Mouse (Mus musculus) forebrain, embryonic 16.5 days (tissue): ENCODE measurements around the gene Irf5. TPM values are rescaled to one million over a fixed set of nuclear protein-coding genes. Genes with fewer than 3 reads are reported as not detected.
A peak's percentile ranks its signal among the peaks of the same experiment; 100 is the strongest.

Experiments used
- ATAC-seq: fragments of 200-750 bp; cut with Nextera tagmentation; 2 replicates; pipeline ENCODE4 v1.8.0; 2017; ENCODE audit warnings: mild to moderate bottlenecking, moderate library complexity
- H3K27ac ChIP-seq: fragments of 300-500 bp; sonication (generic); 2 replicates; pipeline ENCODE4 v1.5.1; 2014; ENCODE audit warnings: low read length, control low read depth
- H3K27me3 ChIP-seq: fragments of 300-500 bp; sonication (generic); replicated peaks from 2 replicates; pipeline ENCODE4 v1.6.1; 2014; ENCODE audit warnings: low read length; ENCODE audit not compliant: control insufficient read depth, insufficient read depth
- H3K36me3 ChIP-seq: fragments of 300-500 bp; sonication (generic); 2 replicates; pipeline ENCODE4 v1.6.1; 2014; ENCODE audit not compliant: control insufficient read depth, insufficient read depth
- H3K4me1 ChIP-seq: fragments of 300-500 bp; sonication (generic); replicated peaks from 2 replicates; pipeline ENCODE4 v1.6.1; 2014; ENCODE audit warnings: low read length; ENCODE audit not compliant: control insufficient read depth, insufficient read depth
- H3K4me2 ChIP-seq: fragments of 300-500 bp; sonication (generic); 2 replicates; pipeline ENCODE4 v1.6.1; 2014; ENCODE audit warnings: mild to moderate bottlenecking, low read length, control low read depth
- H3K4me3 ChIP-seq: fragments of 300-500 bp; sonication (generic); replicated peaks from 2 replicates; pipeline ENCODE4 v1.5.1; 2014; ENCODE audit warnings: mild to moderate bottlenecking, low read length, control low read depth
- H3K9ac ChIP-seq: fragments of 300-500 bp; sonication (generic); replicated peaks from 2 replicates; pipeline ENCODE4 v1.6.1; 2014; ENCODE audit warnings: low read depth, low read length, control low read depth
- H3K9me3 ChIP-seq: fragments of 300-500 bp; sonication (generic); 2 replicates; pipeline ENCODE4 v1.6.1; 2016; ENCODE audit warnings: low read length; ENCODE audit not compliant: control insufficient read depth
- WGBS: fragments of 180-500 bp; shearing (Covaris S2); extraction: QIAGEN DNeasy Blood & Tissue Kit; methylation state at CpG from one replicate; pipeline ENCODE4 v1.1.7; 2014; 5-methylcytosine and 5-hydroxymethylcytosine counted together
- polyA plus RNA-seq: library from polyadenylated mRNA; unstranded; fragments of >200 nt; fragmentation: Nextera tagmentation; extraction: Ambion mirVana; gene quantifications from 2 replicates; pipeline ENCODE4 v1.2.1, GENCODE M21; 2015

Gene Irf5
- polyA plus RNA-seq, 1 experiment from 2014 or later = 1.5 TPM

- WGBS = 70% methylated on average over 12 of the region's 12 CpGs
- Histone ChIP-seq H3K9ac (no peak overlapping the region), H3K4me3 (no peak overlapping the region), H3K4me1 (peaks cover 17% of the 10 kb centered on the region), H3K9me3 (0 out of 2 replicates have a peak, but pooled peaks cover 4% of the 10 kb centered on the region), H3K27me3 (peaks cover 18% of the 10 kb centered on the region), H3K27ac (no peak overlapping the region), H3K4me2 (no peak overlapping the region), H3K36me3 (no peaks in the 10 kb centered on the region)
- no peak for ATAC-seq
These were observed 3.0 kb upstream of the Irf5 start for GRCm38 (mm10) chr6:29523301-29524033.

- Histone ChIP-seq H3K4me2 (no peak overlapping the region), H3K4me1 (peaks cover 17% of the 10 kb centered on the region), H3K9ac (no peak overlapping the region), H3K27ac (no peak overlapping the region), H3K36me3 (no peaks in the 10 kb centered on the region), H3K4me3 (no peak overlapping the region), H3K27me3 (peaks cover 24% of the 10 kb centered on the region), H3K9me3 (0 out of 2 replicates have a peak, but pooled peaks cover 4% of the 10 kb centered on the region)
- ATAC-seq = no peak
- 77% methylated on average over 6 of the region's 6 CpGs for WGBS
These were observed 2.4 kb upstream of the Irf5 start for GRCm38 (mm10) chr6:29524034-29524489.

DNA sequence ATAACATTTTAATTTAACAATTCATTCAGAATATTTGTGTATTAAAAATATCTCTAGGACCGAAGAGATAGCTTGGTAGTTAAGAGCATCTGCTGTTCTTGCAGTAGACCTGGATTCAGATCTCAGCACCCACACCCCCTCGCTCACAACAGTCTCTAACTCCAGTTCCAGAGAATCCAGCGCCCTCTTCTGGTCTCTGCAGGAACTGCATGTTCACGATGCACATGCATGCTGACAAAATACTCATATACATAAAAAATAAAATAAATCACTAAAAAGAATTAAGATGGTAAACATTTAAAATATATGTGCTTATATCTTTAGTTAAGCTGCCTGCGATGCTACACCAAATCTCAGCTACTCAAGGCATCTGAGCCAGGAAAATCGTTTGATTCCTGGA lies 1.2 kb upstream of the Irf5 start:
- Histone ChIP-seq H3K36me3 (no peaks in the 10 kb centered on the region), H3K4me2 (no peak overlapping the region), H3K27me3 (peaks cover 29% of the 10 kb centered on the region), H3K4me3 (no peak overlapping the region), H3K27ac (no peak overlapping the region), H3K4me1 (peaks cover 17% of the 10 kb centered on the region), H3K9ac (no peak overlapping the region), H3K9me3 (0 out of 2 replicates have a peak, but pooled peaks cover 4% of the 10 kb centered on the region)
- ATAC-seq = no peak
- WGBS = 65% methylated on average over 6 of the region's 6 CpGs

DNA sequence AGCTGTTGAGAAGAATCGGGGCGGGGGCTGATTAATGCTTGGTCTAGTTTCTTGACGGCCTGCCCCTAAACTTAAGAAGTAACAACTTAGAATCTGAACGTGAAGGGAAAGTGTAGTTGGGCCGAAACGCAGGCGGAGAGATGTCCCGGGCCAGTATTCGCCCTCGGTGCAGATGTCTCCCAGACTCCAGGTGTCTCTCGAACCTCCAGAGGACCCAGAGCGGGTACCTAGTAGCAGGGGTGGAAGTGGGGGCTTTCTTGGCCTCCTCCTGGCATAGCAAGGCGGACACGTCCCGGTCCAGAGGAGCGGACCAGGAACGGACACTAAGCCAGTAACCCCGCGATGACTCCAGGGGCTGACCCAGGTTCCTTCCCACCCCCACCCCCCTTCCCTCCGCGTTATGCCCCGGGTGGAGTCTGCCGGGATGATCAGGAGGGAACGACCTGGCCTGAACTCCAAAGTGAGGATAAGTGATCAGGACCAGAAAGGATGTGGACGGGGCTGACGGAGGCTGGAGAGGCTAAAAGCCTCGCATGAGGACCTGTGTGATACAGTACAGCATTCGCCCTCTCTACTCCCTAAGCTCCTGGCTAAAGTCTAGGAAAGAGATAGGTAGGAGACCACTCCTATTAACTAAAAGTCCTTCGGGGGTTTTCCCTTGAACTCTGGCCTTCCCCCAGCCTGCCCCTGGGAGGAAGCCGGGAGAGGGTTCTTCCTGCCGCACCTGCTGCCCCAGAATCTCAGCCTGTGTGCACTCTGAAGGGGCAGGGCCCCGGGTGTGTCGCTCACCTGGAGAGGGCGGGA lies 1.1 kb downstream of the Irf5 start:
- Histone ChIP-seq H3K4me2 (peak overlapping the region; percentile 87), H3K27ac (no peak overlapping the region), H3K36me3 (no peaks in the 10 kb centered on the region), H3K4me1 (peaks cover 17% of the 10 kb centered on the region), H3K9me3 (0 out of 2 replicates have a peak, but pooled peaks cover 4% of the 10 kb centered on the region), H3K9ac (no peak overlapping the region), H3K27me3 (peaks cover 35% of the 10 kb centered on the region), H3K4me3 (peak overlapping the region; percentile 51)
- no peak; the same call in 1 of the 2 replicates for ATAC-seq
- 5% methylated on average over 34 of the region's 34 CpGs for WGBS

GRCm38 (mm10) chr6:29528165-29528505 lies 1.7 kb downstream of the Irf5 start:
- WGBS = 8% methylated on average over 8 of the region's 8 CpGs
- no peak overlapping the region for H3K4me2 ChIP-seq
- H3K9ac ChIP-seq = no peak overlapping the region
- ATAC-seq = no peak
- peaks cover 17% of the 10 kb centered on the region for H3K4me1 ChIP-seq
- 0 out of 2 replicates have a peak, but pooled peaks cover 4% of the 10 kb centered on the region for H3K9me3 ChIP-seq
- no peak overlapping the region for H3K27ac ChIP-seq
- H3K27me3 ChIP-seq = peaks cover 35% of the 10 kb centered on the region
- H3K36me3 ChIP-seq = no peaks in the 10 kb centered on the region
- no peak overlapping the region for H3K4me3 ChIP-seq

GRCm38 (mm10) chr6:29528561-29529443 lies 2.4 kb downstream of the Irf5 start:
- Histone ChIP-seq H3K4me1 (peaks cover 17% of the 10 kb centered on the region), H3K27me3 (peaks cover 35% of the 10 kb centered on the region), H3K27ac (no peak overlapping the region), H3K36me3 (no peaks in the 10 kb centered on the region), H3K4me3 (no peak overlapping the region), H3K9ac (no peak overlapping the region), H3K9me3 (0 out of 2 replicates have a peak, but pooled peaks cover 4% of the 10 kb centered on the region), H3K4me2 (no peak overlapping the region)
- no peak for ATAC-seq
- 27% methylated on average over 13 of the region's 13 CpGs for WGBS

- Histone ChIP-seq H3K27ac (no peak overlapping the region), H3K36me3 (no peaks in the 10 kb centered on the region), H3K27me3 (peaks cover 35% of the 10 kb centered on the region), H3K4me1 (peaks cover 17% of the 10 kb centered on the region), H3K9ac (no peak overlapping the region), H3K4me3 (no peak overlapping the region), H3K4me2 (no peak overlapping the region), H3K9me3 (0 out of 2 replicates have a peak, but pooled peaks cover 4% of the 10 kb centered on the region)
- no peak for ATAC-seq
- WGBS = 44% methylated on average over 2 of the region's 2 CpGs
These were observed 3.0 kb downstream of the Irf5 start for GRCm38 (mm10) chr6:29529444-29529820.

GRCm38 (mm10) chr6:29530050-29530449 lies 3.6 kb downstream of the Irf5 start:
- H3K4me3 ChIP-seq = no peak overlapping the region
- no peak overlapping the region for H3K27ac ChIP-seq
- peaks cover 35% of the 10 kb centered on the region for H3K27me3 ChIP-seq
- H3K36me3 ChIP-seq = no peaks in the 10 kb centered on the region
- H3K9me3 ChIP-seq = 0 out of 2 replicates have a peak, but pooled peaks cover 2% of the 10 kb centered on the region
- peaks cover 17% of the 10 kb centered on the region for H3K4me1 ChIP-seq
- no peak overlapping the region for H3K9ac ChIP-seq
- ATAC-seq = no peak
- WGBS = 57% methylated on average over 4 of the region's 4 CpGs
- no peak overlapping the region for H3K4me2 ChIP-seq
